Mouse (Mus musculus) hindbrain, embryonic 14.5 days (tissue): ENCODE data around the gene Alyref2. TPM values are rescaled to one million over a fixed set of nuclear protein-coding genes. Genes with fewer than 3 reads are reported as not detected.

Source experiments
- ATAC-seq: fragments of 200-750 bp; cut with Nextera tagmentation; 2 replicates; pipeline ENCODE4 v1.8.0; 2017; ENCODE audit warnings: moderate number of reproducible peaks, mild to moderate bottlenecking, moderate TSS enrichment, moderate library complexity; ENCODE audit not compliant: low FRiP score
- DNase-seq: peaks from one replicate; pipeline ENCODE4 v3.0.0-alpha.2; 2015; ENCODE audit warnings: low spot score
- H3K27ac ChIP-seq: fragments of 300-500 bp; sonication (generic); 2 replicates; pipeline ENCODE4 v1.5.1; 2014; ENCODE audit warnings: mild to moderate bottlenecking, moderate library complexity
- H3K27me3 ChIP-seq: fragments of 300-500 bp; sonication (generic); 2 replicates; pipeline ENCODE4 v1.6.1; 2014; ENCODE audit warnings: mild to moderate bottlenecking, low read length, mixed read lengths; ENCODE audit not compliant: control insufficient read depth, insufficient read depth
- H3K36me3 ChIP-seq: fragments of 300-500 bp; sonication (generic); replicated peaks from 2 replicates; pipeline ENCODE4 v1.6.1; 2014; ENCODE audit not compliant: control insufficient read depth, insufficient read depth
- H3K4me1 ChIP-seq: fragments of 300-500 bp; sonication (generic); replicated peaks from 2 replicates; pipeline ENCODE4 v1.6.1; 2014; ENCODE audit warnings: antibody characterized with exemption, low read length, mixed read lengths; ENCODE audit not compliant: control insufficient read depth, insufficient read depth
- H3K4me2 ChIP-seq: fragments of 300-500 bp; sonication (generic); replicated peaks from 2 replicates; pipeline ENCODE4 v1.6.1; 2014; ENCODE audit warnings: mild to moderate bottlenecking, moderate library complexity
- H3K4me3 ChIP-seq: fragments of 300-500 bp; sonication (generic); replicated peaks from 2 replicates; pipeline ENCODE4 v1.5.1; 2014; ENCODE audit warnings: mild to moderate bottlenecking, low read length
- H3K9ac ChIP-seq: fragments of 300-500 bp; sonication (generic); 2 replicates; pipeline ENCODE4 v1.6.1; 2014
- H3K9me3 ChIP-seq: fragments of 300-500 bp; sonication (generic); 2 replicates; pipeline ENCODE4 v1.6.1; 2016; ENCODE audit warnings: low read length; ENCODE audit not compliant: control insufficient read depth
- WGBS: fragments of 180-500 bp; shearing (Covaris S2); extraction: QIAGEN DNeasy Blood & Tissue Kit; methylation state at CpG from one replicate; pipeline ENCODE4 v1.1.7; 2014; 5-methylcytosine and 5-hydroxymethylcytosine counted together
- polyA plus RNA-seq: library from polyadenylated mRNA; unstranded; fragments of >200 nt; fragmentation: Nextera tagmentation; extraction: Ambion mirVana; gene quantifications from 2 replicates; pipeline ENCODE4 v1.2.1, GENCODE M21; 2014

Alyref2 gene
- polyA plus RNA-seq, 1 experiment from 2014 or later, result 29.8 TPM

DNA sequence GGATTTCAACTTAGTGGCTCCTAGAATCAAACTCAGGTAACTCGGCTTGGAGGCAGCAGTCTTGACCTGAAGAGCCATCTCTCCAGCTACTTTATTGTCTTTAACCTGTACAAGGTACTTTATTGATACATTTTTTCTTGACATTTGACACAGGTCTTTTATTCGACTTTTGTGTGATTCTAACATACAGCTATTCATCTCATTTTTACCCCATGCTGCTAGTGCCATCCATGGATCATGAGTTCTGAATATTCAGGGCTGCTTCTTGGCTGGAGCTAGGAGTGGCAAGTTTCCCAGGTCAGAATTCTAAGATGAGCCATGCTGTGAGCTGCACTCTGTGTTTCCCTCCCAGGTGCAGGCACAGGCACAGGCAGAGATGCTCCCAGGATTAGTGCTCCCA is 49.0 kb downstream of the Alyref2 start:
- Histone ChIP-seq H3K9me3 (no peaks in the 10 kb centered on the region), H3K36me3 (no peaks in the 10 kb centered on the region), H3K4me2 (no peak overlapping the region), H3K4me1 (no peaks in the 10 kb centered on the region), H3K27ac (no peak overlapping the region), H3K27me3 (no peaks in the 10 kb centered on the region), H3K9ac (no peak overlapping the region), H3K4me3 (no peak overlapping the region)
- 76% methylated on average over 2 of the region's 2 CpGs for WGBS
- ATAC-seq (no peak), DNase-seq (no peak)

DNA sequence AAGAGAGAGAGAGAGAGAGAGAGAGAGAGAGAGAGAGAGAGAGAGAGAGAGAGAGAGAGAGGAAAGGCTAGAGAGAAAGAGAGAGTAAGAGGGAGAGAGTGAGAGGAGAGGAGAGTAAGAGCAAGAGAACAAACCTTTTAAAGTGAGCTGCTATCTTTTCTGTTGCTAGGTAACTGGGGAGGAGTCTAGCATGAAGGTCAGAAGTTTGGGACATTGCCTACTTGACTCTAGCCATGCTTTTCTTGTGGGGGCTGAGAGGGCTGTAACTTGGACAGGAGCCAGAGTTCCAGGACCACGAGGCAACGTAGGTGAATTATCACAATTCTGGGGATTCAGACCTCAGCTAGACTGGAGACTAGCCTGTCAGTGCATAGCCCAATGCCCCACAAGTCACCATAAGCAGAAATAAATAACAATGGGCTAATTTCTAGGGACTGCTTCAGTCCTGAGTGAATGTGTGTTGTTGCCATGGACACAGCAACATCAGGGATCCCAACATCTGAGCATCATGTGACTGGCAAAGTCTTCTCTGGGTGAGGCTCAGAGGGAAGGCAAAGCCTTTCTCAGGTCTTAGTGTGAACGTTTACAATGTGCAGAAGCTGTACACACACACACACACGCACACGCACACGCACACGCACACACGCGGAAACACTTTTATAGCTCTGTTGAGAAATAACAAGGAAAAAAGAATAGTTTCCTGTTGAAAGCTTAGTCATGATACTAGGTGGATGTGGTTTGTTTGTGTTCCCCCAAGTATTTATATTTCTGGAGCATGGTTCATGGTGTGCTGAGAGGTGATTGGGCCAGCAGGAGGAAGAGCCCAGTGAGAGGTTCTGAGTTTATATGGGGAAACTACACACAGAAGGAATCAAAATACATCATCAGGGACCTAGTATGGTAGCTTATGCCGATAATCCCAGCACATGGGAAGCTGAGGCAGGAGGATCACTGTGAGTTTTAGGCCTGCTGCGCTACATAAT is 50.4 kb downstream of the Alyref2 start:
- no peak for ATAC-seq
- no peaks in the 10 kb centered on the region for H3K36me3 ChIP-seq
- H3K4me3 ChIP-seq, result no peak overlapping the region
- H3K4me1 ChIP-seq, result no peaks in the 10 kb centered on the region
- WGBS, result 81% methylated on average over 11 of the region's 11 CpGs
- no peak overlapping the region for H3K4me2 ChIP-seq
- no peaks in the 10 kb centered on the region for H3K27me3 ChIP-seq
- H3K9ac ChIP-seq, result no peak overlapping the region
- no peak for DNase-seq
- H3K9me3 ChIP-seq, result no peaks in the 10 kb centered on the region
- H3K27ac ChIP-seq, result no peak overlapping the region

Other genes with a start within 250 kb of the Alyref2 start
- 86.5 and 88.6 TPM in 2 replicates for gene B4galt3, start 233.2 kb upstream of the Alyref2 start, polyA plus RNA-seq
- gene Ppox, start 222.3 kb upstream of the Alyref2 start, polyA plus RNA-seq, result 43.5 and 44.6 TPM in 2 replicates
- gene Usp21, start 215.5 kb upstream of the Alyref2 start, polyA plus RNA-seq, result 80.1 and 85.8 TPM in 2 replicates
- 116 and 131 TPM in 2 replicates for gene Ufc1, start 208.5 kb upstream of the Alyref2 start, polyA plus RNA-seq
- gene Dedd, start 174.3 kb upstream of the Alyref2 start, polyA plus RNA-seq, result 45.9 and 49.9 TPM in 2 replicates
- 36.6 and 37.8 TPM in 2 replicates for gene Nit1, start 157.8 kb upstream of the Alyref2 start, polyA plus RNA-seq
- gene Pfdn2, start 157.8 kb upstream of the Alyref2 start, polyA plus RNA-seq, result 60.3 and 66.1 TPM in 2 replicates
- 2.6 and 3.9 TPM in 2 replicates for gene Klhdc9, start 142.7 kb upstream of the Alyref2 start, polyA plus RNA-seq
- gene Nectin4, start 133.4 kb upstream of the Alyref2 start, polyA plus RNA-seq, result 2.3 TPM in 2 replicates
- 0.31 and 0.71 TPM in 2 replicates for gene Arhgap30, start 114.5 kb upstream of the Alyref2 start, polyA plus RNA-seq
- 166 and 175 TPM in 2 replicates for gene Usf1, start 92.2 kb upstream of the Alyref2 start, polyA plus RNA-seq
- gene Tstd1, start 84.6 kb upstream of the Alyref2 start, polyA plus RNA-seq, result 2.4 and 3.1 TPM in 2 replicates
- 12.8 and 14.0 TPM in 2 replicates for gene F11r, start 65.9 kb upstream of the Alyref2 start, polyA plus RNA-seq
- gene Itln1, start 31.8 kb downstream of the Alyref2 start, polyA plus RNA-seq, result not detected in 2 replicates
- not detected in 2 replicates for gene Cd244a, start 55.7 kb downstream of the Alyref2 start, polyA plus RNA-seq
- 0.14 TPM in 1 of 2 replicates, not detected in the other for gene Ly9, start 103.9 kb downstream of the Alyref2 start, polyA plus RNA-seq
- gene Slamf7, start 149.6 kb downstream of the Alyref2 start, polyA plus RNA-seq, result not detected in 2 replicates
- 1.1 and 2.1 TPM in 2 replicates for gene Cd48, start 178.5 kb downstream of the Alyref2 start, polyA plus RNA-seq